Mouse (Mus musculus): ENCODE results near the gene Sergef. TPM values are rescaled to one million over a fixed set of nuclear protein-coding genes. Genes with fewer than 3 reads are reported as not detected.

The Sergef gene
- polyA plus RNA-seq, 1 experiment, result not detected

GRCm38 (mm10) chr7:46546539-46546938 lies 93.1 kb downstream of the Sergef start:
- no peak for TF ChIP-seq CTCF (IDR thresholded peaks at IDR 0.05; ENCODE audit: insufficient read depth, low read depth, low read length)
- TF ChIP-seq POLR2A (IDR thresholded peaks at IDR 0.05; ENCODE audit: insufficient read depth, low read depth, low read length), result no peak
- 64% methylated on average over 4 of the region's 4 CpGs for WGBS
- H3K4me1 ChIP-seq (ENCODE audit: control insufficient read depth, insufficient read depth, low read length), result peaks cover 18% of the 10 kb centered on the region
- no peak overlapping the region for H3K4me3 ChIP-seq (ENCODE audit: insufficient read depth, low read depth, low read length)
- H3K27ac ChIP-seq (ENCODE audit: insufficient read depth, low read depth, low read length), result no peak overlapping the region

GRCm38 (mm10) chr7:46544195-46544641 lies 95.4 kb downstream of the Sergef start:
- H3K27ac ChIP-seq (ENCODE audit: insufficient read depth, low read depth, low read length), result no peak overlapping the region
- WGBS, result 44% methylated on average over 12 of the region's 12 CpGs
- H3K4me3 ChIP-seq (ENCODE audit: insufficient read depth, low read depth, low read length), result no peak overlapping the region
- no peak for TF ChIP-seq CTCF (IDR thresholded peaks at IDR 0.05; ENCODE audit: insufficient read depth, low read depth, low read length)
- no peak for TF ChIP-seq POLR2A (IDR thresholded peaks at IDR 0.05; ENCODE audit: insufficient read depth, low read depth, low read length)
- peaks cover 7% of the 10 kb centered on the region for H3K4me1 ChIP-seq (ENCODE audit: control insufficient read depth, insufficient read depth, low read length)

GRCm38 (mm10) chr7:46542117-46542516 lies 97.5 kb downstream of the Sergef start:
- 92% methylated on average over 3 of the region's 3 CpGs for WGBS
- no peak for TF ChIP-seq POLR2A (IDR thresholded peaks at IDR 0.05; ENCODE audit: insufficient read depth, low read depth, low read length)
- TF ChIP-seq CTCF (IDR thresholded peaks at IDR 0.05; ENCODE audit: insufficient read depth, low read depth, low read length), result no peak
- no peak overlapping the region for H3K27ac ChIP-seq (ENCODE audit: insufficient read depth, low read depth, low read length)
- H3K4me3 ChIP-seq (ENCODE audit: insufficient read depth, low read depth, low read length), result no peak overlapping the region
- H3K4me1 ChIP-seq (ENCODE audit: control insufficient read depth, insufficient read depth, low read length), result peaks cover 11% of the 10 kb centered on the region

- 64% methylated on average over 1 of the region's 1 CpGs for WGBS
- no peak for TF ChIP-seq CTCF (IDR thresholded peaks at IDR 0.05; ENCODE audit: insufficient read depth, low read depth, low read length)
- no peak for TF ChIP-seq POLR2A (IDR thresholded peaks at IDR 0.05; ENCODE audit: insufficient read depth, low read depth, low read length)
- Histone ChIP-seq H3K4me1 (ENCODE audit: control insufficient read depth, insufficient read depth, low read length) (peaks cover 22% of the 10 kb centered on the region), H3K27ac (ENCODE audit: insufficient read depth, low read depth, low read length) (no peak overlapping the region), H3K4me3 (ENCODE audit: insufficient read depth, low read depth, low read length) (no peak overlapping the region)
These were observed 99.0 kb downstream of the Sergef start for GRCm38 (mm10) chr7:46540616-46541015.

- no peak for TF ChIP-seq CTCF (IDR thresholded peaks at IDR 0.05; ENCODE audit: insufficient read depth, low read depth, low read length)
- no peak for TF ChIP-seq POLR2A (IDR thresholded peaks at IDR 0.05; ENCODE audit: insufficient read depth, low read depth, low read length)
- Histone ChIP-seq H3K27ac (ENCODE audit: insufficient read depth, low read depth, low read length) (0 out of 2 replicates have a peak overlapping the region, but pooled peaks have one; percentile 43), H3K4me1 (ENCODE audit: control insufficient read depth, insufficient read depth, low read length) (peaks cover 31% of the 10 kb centered on the region), H3K4me3 (ENCODE audit: insufficient read depth, low read depth, low read length) (no peak overlapping the region)
- 90% methylated on average over 9 of the region's 9 CpGs for WGBS
These were observed 103.0 kb downstream of the Sergef start for GRCm38 (mm10) chr7:46536456-46537097.

GRCm38 (mm10) chr7:46535429-46535799 lies 104.2 kb downstream of the Sergef start:
- 13% methylated on average over 10 of the region's 10 CpGs for WGBS
- Histone ChIP-seq H3K4me1 (ENCODE audit: control insufficient read depth, insufficient read depth, low read length) (peaks cover 31% of the 10 kb centered on the region), H3K4me3 (ENCODE audit: insufficient read depth, low read depth, low read length) (no peak overlapping the region), H3K27ac (ENCODE audit: insufficient read depth, low read depth, low read length) (no peak overlapping the region)
- TF ChIP-seq POLR2A (IDR thresholded peaks at IDR 0.05; ENCODE audit: insufficient read depth, low read depth, low read length) (no peak), CTCF (IDR thresholded peaks at IDR 0.05; ENCODE audit: insufficient read depth, low read depth, low read length) (peak; percentile 69)

GRCm38 (mm10) chr7:46534767-46535428 lies 104.7 kb downstream of the Sergef start:
- H3K4me3 ChIP-seq (ENCODE audit: insufficient read depth, low read depth, low read length), result no peak overlapping the region
- TF ChIP-seq CTCF (IDR thresholded peaks at IDR 0.05; ENCODE audit: insufficient read depth, low read depth, low read length) (no peak), POLR2A (IDR thresholded peaks at IDR 0.05; ENCODE audit: insufficient read depth, low read depth, low read length) (no peak)
- peaks cover 35% of the 10 kb centered on the region for H3K4me1 ChIP-seq (ENCODE audit: control insufficient read depth, insufficient read depth, low read length)
- 84% methylated on average over 11 of the region's 11 CpGs for WGBS
- H3K27ac ChIP-seq (ENCODE audit: insufficient read depth, low read depth, low read length), result no peak overlapping the region

- TF ChIP-seq CTCF (IDR thresholded peaks at IDR 0.05; ENCODE audit: insufficient read depth, low read depth, low read length) (no peak), POLR2A (IDR thresholded peaks at IDR 0.05; ENCODE audit: insufficient read depth, low read depth, low read length) (no peak)
- H3K4me3 ChIP-seq (ENCODE audit: insufficient read depth, low read depth, low read length), result no peak overlapping the region
- 83% methylated on average over 11 of the region's 11 CpGs for WGBS
- H3K27ac ChIP-seq (ENCODE audit: insufficient read depth, low read depth, low read length), result no peak overlapping the region
- H3K4me1 ChIP-seq (ENCODE audit: control insufficient read depth, insufficient read depth, low read length), result peaks cover 38% of the 10 kb centered on the region
These were observed 106.1 kb downstream of the Sergef start for GRCm38 (mm10) chr7:46533518-46533917.

- TF ChIP-seq POLR2A (IDR thresholded peaks at IDR 0.05; ENCODE audit: insufficient read depth, low read depth, low read length) (no peak), CTCF (IDR thresholded peaks at IDR 0.05; ENCODE audit: insufficient read depth, low read depth, low read length) (no peak)
- 84% methylated on average over 5 of the region's 5 CpGs for WGBS
- Histone ChIP-seq H3K4me3 (ENCODE audit: insufficient read depth, low read depth, low read length) (no peak overlapping the region), H3K4me1 (ENCODE audit: control insufficient read depth, insufficient read depth, low read length) (peaks cover 28% of the 10 kb centered on the region), H3K27ac (ENCODE audit: insufficient read depth, low read depth, low read length) (no peak overlapping the region)
These were observed 108.3 kb downstream of the Sergef start for GRCm38 (mm10) chr7:46531345-46531744.

All from olfactory bulb, adult 2 months (tissue).